Mouse (Mus musculus) liver, embryonic 14.5 days (tissue): ENCODE results near the gene Fubp3. TPM values are rescaled to one million over a fixed set of nuclear protein-coding genes. Genes with fewer than 3 reads are reported as not detected.

Experiments
- ATAC-seq: fragments of 200-750 bp; cut with Nextera tagmentation; 2 replicates; pipeline ENCODE4 v1.8.0; 2017; ENCODE audit warnings: moderate number of reproducible peaks, mild to moderate bottlenecking, moderate library complexity; ENCODE audit not compliant: insufficient read depth
- DNase-seq, 3 experiments: peaks; one replicate each; pipeline ENCODE4 v3.0.0-alpha.2; 2012 to 2013; ENCODE audit warnings: low read depth in 3 of 3, low spot score in 3 of 3
- H3K27ac ChIP-seq: fragments of 300-500 bp; sonication (generic); 2 replicates; pipeline ENCODE4 v1.5.1; 2014; ENCODE audit warnings: moderate library complexity, mild to moderate bottlenecking, control low read depth, inconsistent platforms
- H3K27me3 ChIP-seq: fragments of 300-500 bp; sonication (generic); 2 replicates; pipeline ENCODE4 v1.6.1; 2014; ENCODE audit warnings: mild to moderate bottlenecking, low read length, moderate library complexity; ENCODE audit not compliant: control insufficient read depth, insufficient read depth
- H3K36me3 ChIP-seq: fragments of 300-500 bp; sonication (generic); replicated peaks from 2 replicates; pipeline ENCODE4 v1.6.1; 2014; ENCODE audit warnings: low read depth; ENCODE audit not compliant: control insufficient read depth, insufficient read depth
- H3K4me1 ChIP-seq, 2 experiments: fragments of 200-500 bp in 1 of 2; fragments of 300-500 bp in 1 of 2; sonication (generic) in 1 of 2; replicated peaks; 2 replicates each; pipeline ENCODE4 v1.6.1; 2012 to 2014; ENCODE audit warnings: antibody characterized with exemption in 1 of 2, inconsistent platforms in 1 of 2, low read length in 1 of 2; ENCODE audit not compliant: control insufficient read depth in 2 of 2, insufficient read depth in 2 of 2
- H3K4me2 ChIP-seq: fragments of 300-500 bp; sonication (generic); 2 replicates; pipeline ENCODE4 v1.6.1; 2014; ENCODE audit warnings: low read depth, mild to moderate bottlenecking, control low read depth, moderate library complexity
- H3K4me3 ChIP-seq, 2 experiments: fragments of 200-500 bp in 1 of 2; fragments of 300-500 bp in 1 of 2; sonication (generic) in 1 of 2; 2 replicates each; pipeline ENCODE4 v1.5.1; 2012 to 2014; ENCODE audit warnings: low read depth in 2 of 2, low read length in 2 of 2, mild to moderate bottlenecking in 2 of 2, control low read depth in 1 of 2, inconsistent platforms in 1 of 2, moderate library complexity in 1 of 2; ENCODE audit not compliant: insufficient read depth in 1 of 2
- H3K9ac ChIP-seq: fragments of 300-500 bp; sonication (generic); replicated peaks from 2 replicates; pipeline ENCODE4 v1.6.1; 2014; ENCODE audit warnings: mild to moderate bottlenecking, control low read depth, moderate library complexity
- H3K9me3 ChIP-seq: fragments of 300-500 bp; sonication (generic); 2 replicates; pipeline ENCODE4 v1.6.1; 2016; ENCODE audit warnings: low read length, mixed read lengths; ENCODE audit not compliant: control insufficient read depth
- CTCF ChIP-seq: IDR thresholded peaks from 2 replicates; pipeline ENCODE4 v1.5.1; 2016; ENCODE audit warnings: antibody characterized with exemption, low read depth, control low read depth
- EP300 ChIP-seq: IDR thresholded peaks from 2 replicates; pipeline ENCODE4 v1.6.1; 2016; ENCODE audit warnings: antibody characterized with exemption, low read depth
- WGBS: fragments of 180-500 bp; shearing (Covaris S2); extraction: QIAGEN DNeasy Blood & Tissue Kit; methylation state at CpG from one replicate; pipeline ENCODE4 v1.1.7; 2014; ENCODE audit not compliant: insufficient replicate concordance; 5-methylcytosine and 5-hydroxymethylcytosine counted together
- polyA plus RNA-seq, 2 experiments: library from polyadenylated mRNA; depleted of rRNA in 1 of 2; stranded (reverse) in 1 of 2; unstranded in 1 of 2; fragments of >200 nt; fragmentation: Nextera tagmentation in 1 of 2; extraction: Ambion mirVana in 1 of 2; gene quantifications; 2 replicates each; pipeline versions ENCODE4 v1.2.1 to v1.2.3; 2012 to 2014

The Fubp3 gene
- polyA plus RNA-seq, 2 experiments = 14.0 to 19.0 TPM

GRCm38 (mm10) chr2:31639901-31640608, 67.6 kb downstream of the Fubp3 start, which contains the start of gene Prdm12:
Prdm12 (plus strand) TSS chr2:31640037.
- WGBS = 2% methylated on average over 41 of the region's 41 CpGs
- ATAC-seq (no peak), DNase-seq (no peak)
- peaks cover 98% of the 10 kb centered on the region for H3K27me3 ChIP-seq
- H3K4me3 ChIP-seq = no peak within 1 kb of the TSS
- no peaks in the 10 kb centered on the region for H3K4me1 ChIP-seq
- no peak for TF ChIP-seq CTCF
- no peak for TF ChIP-seq EP300
- no peak within 1 kb of the TSS for H3K9ac ChIP-seq
- no peak within 1 kb of the TSS for H3K27ac ChIP-seq
- no peak within 1 kb of the TSS for H3K4me2 ChIP-seq
- H3K9me3 ChIP-seq = no peaks in the 10 kb centered on the region
- no peaks in the 10 kb centered on the region for H3K36me3 ChIP-seq

- TF ChIP-seq EP300 (no peak), CTCF (no peak)
- Histone ChIP-seq H3K9me3 (no peaks in the 10 kb centered on the region), H3K36me3 (no peaks in the 10 kb centered on the region), H3K4me2 (no peak overlapping the region), H3K4me3 (no peak overlapping the region), H3K27ac (no peak overlapping the region), H3K9ac (no peak overlapping the region), H3K27me3 (peaks cover 90% of the 10 kb centered on the region), H3K4me1 (no peaks in the 10 kb centered on the region)
- no peak for DNase-seq
- ATAC-seq = no peak
- WGBS = 1% methylated on average over 48 of the region's 48 CpGs
Measured at GRCm38 (mm10) chr2:31640609-31641507, 68.4 kb downstream of the Fubp3 start.

- Histone ChIP-seq H3K9ac (no peak overlapping the region), H3K4me3 (no peak overlapping the region), H3K4me1 (no peaks in the 10 kb centered on the region), H3K27me3 (peaks cover 90% of the 10 kb centered on the region), H3K9me3 (no peaks in the 10 kb centered on the region), H3K4me2 (no peak overlapping the region), H3K27ac (no peak overlapping the region), H3K36me3 (no peaks in the 10 kb centered on the region)
- no peak for DNase-seq
- 3% methylated on average over 11 of the region's 11 CpGs for WGBS
- no peak for ATAC-seq
- TF ChIP-seq EP300 = no peak
- no peak for TF ChIP-seq CTCF
Measured at GRCm38 (mm10) chr2:31641508-31641830, 69.0 kb downstream of the Fubp3 start.

GRCm38 (mm10) chr2:31641929-31642328, 69.5 kb downstream of the Fubp3 start:
- H3K4me3 ChIP-seq = no peak overlapping the region
- DNase-seq = no peak
- H3K9me3 ChIP-seq = no peaks in the 10 kb centered on the region
- 4% methylated on average over 18 of the region's 18 CpGs for WGBS
- H3K9ac ChIP-seq = no peak overlapping the region
- H3K4me1 ChIP-seq = no peaks in the 10 kb centered on the region
- H3K4me2 ChIP-seq = no peak overlapping the region
- ATAC-seq = no peak
- peaks cover 88% of the 10 kb centered on the region for H3K27me3 ChIP-seq
- no peak overlapping the region for H3K27ac ChIP-seq
- TF ChIP-seq EP300 (no peak), CTCF (no peak)
- H3K36me3 ChIP-seq = no peaks in the 10 kb centered on the region
